Mouse (Mus musculus) right cerebral cortex, adult 2 months (tissue): ENCODE results near the gene Gfra1.

ENCODE experiments used
- DNase-seq, 2 experiments: peaks; one replicate each; pipeline ENCODE4 v3.0.0; 2021 to 2022; ENCODE audit warnings: low spot score in 2 of 2

Gfra1 gene

DNA sequence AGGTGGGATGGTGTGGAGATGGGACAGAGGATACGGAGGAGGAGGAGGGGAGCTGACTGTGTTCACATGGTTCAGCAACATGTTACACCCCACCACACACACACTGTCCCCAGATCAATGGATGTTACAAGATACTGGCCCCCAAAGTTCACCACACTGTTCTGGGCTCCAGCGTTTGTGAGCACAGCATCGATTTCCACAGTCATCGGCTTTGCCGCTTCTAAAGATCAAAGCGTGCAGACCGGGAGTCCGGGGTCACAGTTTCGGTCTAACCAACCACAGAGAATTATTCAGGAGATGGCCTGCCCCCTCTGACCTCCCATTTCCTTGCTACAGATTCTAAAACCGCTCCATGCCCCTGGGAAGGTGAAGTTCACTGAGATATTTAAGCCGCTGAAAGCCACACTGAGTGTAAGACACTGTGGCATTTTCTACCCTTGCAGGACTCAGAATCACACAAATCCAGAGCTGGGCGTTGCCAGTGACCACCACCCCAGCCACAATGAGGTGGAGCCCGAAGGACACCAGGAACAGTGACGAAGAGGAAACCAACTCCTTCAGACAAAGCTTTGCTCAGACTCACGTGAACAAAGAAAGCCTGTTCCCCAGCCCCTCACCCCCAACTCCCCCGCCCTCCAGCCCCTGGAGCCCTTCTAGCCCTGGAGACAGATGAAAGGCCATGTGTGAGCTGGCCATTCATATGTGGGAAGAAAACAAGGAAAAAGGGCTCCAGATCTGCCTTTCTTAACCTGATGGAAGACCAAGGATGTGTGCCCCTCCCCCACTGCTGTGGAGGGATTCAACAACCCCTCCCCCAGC is 59.7 kb downstream of the Gfra1 start:
- no peak for DNase-seq

DNA sequence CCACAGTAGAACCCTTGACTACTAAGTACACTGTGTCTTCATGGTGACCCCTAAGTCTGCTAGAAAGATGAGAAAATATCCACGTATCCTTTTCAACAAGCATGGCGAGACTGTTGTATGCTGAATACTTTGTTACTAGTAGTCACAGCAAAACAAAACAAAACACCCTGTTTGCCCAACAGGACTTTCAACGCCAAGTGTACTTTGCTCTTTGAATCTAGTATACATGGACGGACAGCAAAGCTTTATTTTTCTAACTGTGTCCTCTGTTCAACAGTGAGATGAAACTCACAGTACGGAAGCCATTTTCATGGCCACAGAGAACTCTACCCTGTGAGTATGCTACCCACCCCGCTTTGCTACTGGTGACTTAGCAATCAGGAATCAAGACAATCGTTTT is 62.6 kb downstream of the Gfra1 start:
- no peak for DNase-seq

DNA sequence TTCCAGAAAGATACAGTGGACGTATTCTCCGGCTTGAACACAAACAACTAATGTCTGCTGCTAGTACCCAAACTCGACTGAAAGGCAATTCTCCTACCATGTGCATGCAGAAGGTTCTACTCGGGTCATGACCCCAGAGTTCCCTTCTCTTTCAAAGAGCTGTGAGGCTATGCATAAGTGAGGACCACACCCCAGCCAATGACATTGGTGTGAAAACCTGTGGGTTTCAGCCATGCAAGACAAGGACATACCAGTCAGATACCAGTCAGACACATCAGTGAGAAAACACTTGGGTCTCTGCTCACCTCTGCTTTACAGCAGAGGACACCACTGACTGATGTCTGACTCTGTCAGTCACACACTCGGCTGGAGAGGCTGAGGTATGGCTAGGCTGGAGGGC is 63.9 kb downstream of the Gfra1 start:
- DNase-seq: no peak

- no peak for DNase-seq
Observed at GRCm38 (mm10) chr19:58389466-58389865, 66.2 kb downstream of the Gfra1 start.

GRCm38 (mm10) chr19:58388851-58389447 is 66.8 kb downstream of the Gfra1 start:
- DNase-seq: no peak

DNA sequence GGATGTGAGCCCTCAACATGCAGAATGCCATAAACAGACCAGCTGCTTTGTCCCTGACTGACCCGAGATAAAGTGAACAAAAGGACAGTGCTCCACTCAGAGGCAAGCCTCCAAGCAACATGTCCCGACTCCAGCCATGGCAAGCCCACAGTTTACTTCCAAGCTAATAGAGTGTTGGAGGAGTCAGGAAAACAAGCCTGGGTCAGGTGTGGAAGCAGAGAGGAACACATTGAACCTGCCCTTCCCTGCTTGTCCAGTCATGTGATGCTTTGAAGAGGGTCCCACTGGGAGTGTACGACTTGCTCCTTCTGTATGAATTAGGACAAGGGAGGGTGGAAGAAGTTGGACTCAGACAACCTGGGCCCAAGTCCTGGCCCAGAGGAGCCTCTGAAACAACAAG is 72.4 kb downstream of the Gfra1 start:
- DNase-seq: no peak

DNA sequence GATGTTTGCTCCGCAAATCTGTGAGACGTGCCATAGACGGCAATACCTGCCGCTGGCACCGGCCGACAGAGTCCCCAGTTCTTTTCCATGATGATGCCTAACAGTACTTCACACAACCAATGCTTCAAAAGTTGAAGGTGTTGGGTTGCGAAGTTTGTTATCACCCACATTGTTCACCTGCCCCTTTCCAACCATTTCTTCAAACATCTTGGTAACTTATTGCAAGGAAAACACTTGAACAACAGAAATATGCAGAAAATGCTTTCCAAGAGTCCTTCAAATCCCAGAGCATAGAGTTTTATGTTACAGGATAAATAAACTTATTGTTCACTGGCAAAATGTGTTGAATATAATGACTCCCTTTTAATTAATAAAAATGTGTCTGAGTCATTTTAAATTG is 73.2 kb downstream of the Gfra1 start:
- no peak for DNase-seq

- DNase-seq: no peak
Observed at GRCm38 (mm10) chr19:58377969-58378368, 77.7 kb downstream of the Gfra1 start.

- no peak for DNase-seq
Observed at GRCm38 (mm10) chr19:58376675-58377102, 79.0 kb downstream of the Gfra1 start.

- no peak for DNase-seq
Observed at GRCm38 (mm10) chr19:58374648-58375047, 81.1 kb downstream of the Gfra1 start.

DNA sequence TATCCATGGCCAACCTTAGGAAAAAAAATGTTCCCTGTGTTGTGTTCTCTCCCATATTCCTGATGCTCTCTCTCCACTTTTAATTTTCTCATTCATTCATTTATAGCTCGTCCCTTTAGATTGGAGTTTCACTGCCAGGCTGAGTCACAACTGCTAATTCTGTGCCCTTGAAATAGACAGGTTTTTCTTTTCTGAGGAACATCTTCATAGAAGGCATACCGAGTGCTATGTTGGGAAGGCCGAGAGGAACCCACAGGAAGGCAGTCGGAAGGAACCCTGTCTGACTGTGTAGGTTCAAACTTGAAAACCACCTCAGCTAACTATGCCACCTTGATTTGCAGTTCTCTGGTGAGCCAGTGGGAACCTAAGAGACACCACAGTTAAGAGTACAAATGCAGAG is 81.6 kb downstream of the Gfra1 start:
- DNase-seq: peak; percentile 13 to 19

GRCm38 (mm10) chr19:58368513-58368912 is 87.2 kb downstream of the Gfra1 start:
- DNase-seq: no peak

- no peak for DNase-seq
Observed at GRCm38 (mm10) chr19:58364688-58365087, 91.0 kb downstream of the Gfra1 start.

- DNase-seq: no peak
Observed at GRCm38 (mm10) chr19:58360982-58361381, 94.7 kb downstream of the Gfra1 start.

- no peak for DNase-seq
Observed at GRCm38 (mm10) chr19:58358063-58358462, 97.6 kb downstream of the Gfra1 start.

DNA sequence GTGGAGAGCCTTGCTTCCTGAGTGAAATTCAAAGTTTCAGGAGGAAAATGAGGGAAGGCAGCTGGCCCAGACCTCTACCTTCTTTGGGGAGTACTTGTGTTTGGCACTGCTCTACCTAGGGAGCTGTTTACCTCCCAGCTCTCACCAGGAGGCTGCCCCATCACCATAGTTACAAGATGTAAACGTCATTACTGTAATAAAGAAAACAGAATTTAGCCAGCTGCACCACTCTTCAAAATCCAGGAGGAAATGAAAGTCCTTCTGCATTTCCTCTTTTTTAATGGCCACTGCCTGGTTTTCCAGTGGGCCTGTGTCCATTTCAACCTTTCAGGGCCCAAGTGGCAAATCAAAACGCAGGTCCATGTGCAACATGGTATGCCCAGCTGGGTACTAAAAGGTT is 101.8 kb downstream of the Gfra1 start:
- DNase-seq: no peak

GRCm38 (mm10) chr19:58353260-58353870 is 102.3 kb downstream of the Gfra1 start:
- no peak for DNase-seq

DNA sequence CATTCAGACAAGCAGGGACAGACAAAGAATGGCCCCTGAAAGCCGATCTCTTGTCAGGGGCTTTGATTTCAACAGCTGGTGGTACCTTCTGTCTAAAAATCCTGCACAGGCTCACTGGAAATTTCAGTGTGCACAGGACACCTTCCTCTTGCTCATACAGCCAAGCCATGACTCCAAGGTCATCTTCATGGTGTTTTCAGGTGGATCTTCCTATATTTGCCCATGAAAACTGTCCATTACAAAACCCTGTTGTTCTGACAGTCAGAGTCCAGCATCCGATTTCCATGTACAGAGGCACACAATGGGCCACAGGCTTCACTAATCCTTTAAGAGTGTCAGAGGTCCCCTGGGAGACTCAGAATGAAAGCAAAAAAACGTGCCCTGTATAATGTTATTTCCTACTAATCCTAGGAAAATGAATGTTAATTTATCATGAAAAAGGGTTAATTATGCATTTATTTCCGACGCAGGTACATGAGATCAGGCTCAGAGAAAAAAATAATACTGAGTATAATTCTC is 105.8 kb downstream of the Gfra1 start:
- DNase-seq: no peak

DNA sequence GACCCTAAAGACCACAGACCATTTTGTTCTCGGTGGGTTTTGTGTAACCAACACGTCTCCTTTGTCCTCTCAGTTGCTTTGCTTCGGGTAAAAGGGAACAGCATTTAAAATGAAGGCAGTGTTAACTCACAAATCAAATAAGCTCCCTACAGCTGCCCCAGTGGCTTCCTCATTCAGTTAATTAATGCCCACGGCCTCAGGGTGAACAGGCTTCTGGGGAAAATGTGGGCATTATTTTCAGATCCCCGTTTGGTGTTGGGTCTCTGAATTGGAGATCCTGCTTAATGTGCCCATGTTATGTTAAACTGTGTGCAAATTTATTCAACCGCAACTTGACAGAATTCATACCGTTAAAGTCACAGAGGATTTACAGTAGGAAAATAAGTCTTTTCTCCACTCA is 110.6 kb downstream of the Gfra1 start:
- DNase-seq: no peak

- no peak for DNase-seq
Observed at GRCm38 (mm10) chr19:58341351-58341750, 114.4 kb downstream of the Gfra1 start.

- no peak for DNase-seq
Observed at GRCm38 (mm10) chr19:58340221-58340620, 115.5 kb downstream of the Gfra1 start.

DNA sequence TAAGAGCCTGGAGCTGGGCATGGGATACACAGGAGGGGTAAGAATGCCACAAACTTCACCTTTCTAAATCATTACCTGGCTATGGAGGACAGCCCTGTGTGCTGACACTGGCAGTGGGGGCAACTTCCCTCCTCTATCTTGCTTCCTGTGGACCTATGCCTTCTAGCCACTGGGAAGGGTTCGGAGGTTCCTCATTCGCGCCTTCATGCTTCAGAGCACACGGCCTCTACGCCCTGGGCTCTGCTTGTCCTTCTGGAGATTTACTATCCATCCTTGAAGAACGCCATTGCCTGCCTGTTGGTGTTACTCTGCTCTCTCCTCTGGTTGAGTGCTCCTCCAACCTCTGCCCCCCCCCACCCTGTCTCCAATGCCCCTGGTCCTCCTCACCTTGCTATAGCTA is 118.9 kb downstream of the Gfra1 start:
- no peak for DNase-seq
